Mouse (Mus musculus) kidney, postnatal 10 days (tissue): ENCODE results near the gene Trip6.
"Not testable (repeated sequence)": the region's sequence is repeated elsewhere in the genome, so short reads cannot be mapped to it uniquely, and the experiment has no call there.

Source experiments
- DNase-seq: peaks from one replicate; pipeline ENCODE4 v3.0.0; 2021; ENCODE audit warnings: mixed read lengths

The Trip6 gene

GRCm38 (mm10) chr5:137297126-137297525 is 17.1 kb downstream of the Trip6 start:
- no peak for DNase-seq

- DNase-seq, result no peak
These were observed 18.5 kb downstream of the Trip6 start for GRCm38 (mm10) chr5:137295712-137296111.

GRCm38 (mm10) chr5:137295296-137295695 is 18.9 kb downstream of the Trip6 start:
- DNase-seq, result no peak

- DNase-seq, result no peak
These were observed 19.5 kb downstream of the Trip6 start for GRCm38 (mm10) chr5:137294744-137295093.

- peak; percentile 97 for DNase-seq
These were observed 20.1 kb downstream of the Trip6 start, which contains the start of gene Ufsp1 for GRCm38 (mm10) chr5:137293839-137294743. TSS of gene Ufsp1 (plus strand) at chr5:137294629.

GRCm38 (mm10) chr5:137293282-137293681 is 20.9 kb downstream of the Trip6 start:
- DNase-seq, result peak; percentile 90

- no peak for DNase-seq
These were observed 22.8 kb downstream of the Trip6 start for GRCm38 (mm10) chr5:137291381-137291926.

- peak; percentile 84 for DNase-seq
These were observed 23.5 kb downstream of the Trip6 start for GRCm38 (mm10) chr5:137290677-137291076.

- DNase-seq, result no peak
These were observed 24.4 kb downstream of the Trip6 start for GRCm38 (mm10) chr5:137289591-137290365.

- DNase-seq, result peak; percentile 64
These were observed 25.2 kb downstream of the Trip6 start for GRCm38 (mm10) chr5:137288999-137289470.

GRCm38 (mm10) chr5:137287953-137288743 is 26.1 kb downstream of the Trip6 start:
- DNase-seq, result peak; percentile 50

GRCm38 (mm10) chr5:137287032-137287952 is 26.9 kb downstream of the Trip6 start, which contains the start of gene Ache:
TSS of gene Ache (plus strand) at chr5:137287519.
- peak; percentile 43 for DNase-seq

GRCm38 (mm10) chr5:137286655-137287031 is 27.6 kb downstream of the Trip6 start:
- DNase-seq, result peak; percentile 94

- no peak for DNase-seq
These were observed 28.2 kb downstream of the Trip6 start for GRCm38 (mm10) chr5:137285986-137286385.

- peak; percentile 62 for DNase-seq
These were observed 29.2 kb downstream of the Trip6 start for GRCm38 (mm10) chr5:137285045-137285444.

GRCm38 (mm10) chr5:137284411-137284810 is 29.8 kb downstream of the Trip6 start:
- not testable (repeated sequence) for DNase-seq

GRCm38 (mm10) chr5:137277360-137278342 is 36.6 kb downstream of the Trip6 start:
- peak; percentile 70 for DNase-seq

- DNase-seq, result peak; percentile 49
These were observed 45.9 kb downstream of the Trip6 start for GRCm38 (mm10) chr5:137268131-137268910.

GRCm38 (mm10) chr5:137264787-137265186 is 49.4 kb downstream of the Trip6 start:
- no peak for DNase-seq
